Mouse (Mus musculus): ENCODE results near the gene Gm20388.

DNA sequence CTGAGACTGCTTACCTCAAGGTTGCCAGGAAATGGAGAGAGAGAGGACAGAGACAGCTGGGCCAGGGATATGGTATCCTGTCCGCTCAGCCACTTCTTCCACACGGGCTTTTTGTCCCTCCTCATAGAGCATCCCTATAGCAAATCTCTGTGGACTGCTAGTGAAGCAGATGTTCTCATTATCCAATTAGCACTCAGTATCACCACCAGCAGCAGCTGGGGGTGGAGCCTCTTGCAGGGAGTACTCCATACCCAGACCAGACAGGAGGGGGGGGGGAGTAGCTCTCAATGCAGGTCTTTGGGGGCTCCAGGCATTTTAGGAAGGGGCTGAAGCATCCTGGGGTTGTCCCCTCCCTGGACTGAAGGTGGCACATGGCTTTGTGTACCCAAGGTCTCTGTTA, 2139.3 kb downstream of the Gm20388 start:
- TF ChIP-seq POLR2A (IDR thresholded peaks at IDR 0.05; ENCODE audit: borderline replicate concordance, insufficient read depth, low read length): no peak
- TF ChIP-seq CTCF (IDR thresholded peaks at IDR 0.05; ENCODE audit: borderline replicate concordance, insufficient read depth, low read depth, low read length): no peak
